Mouse (Mus musculus): ENCODE measurements around the gene Gm14308.
"Not testable (repeated sequence)": the region's sequence is repeated elsewhere in the genome, so short reads cannot be mapped to it uniquely, and the experiment has no call there.

Gm14308 gene

GRCm38 (mm10) chr2:176636244-176636643 lies at the start of gene Gm14308:
Gene Gm14308 (minus strand): TSS chr2:176636344.
- DNase-seq (ENCODE audit: low read depth, low spot score): not testable (repeated sequence)

- DNase-seq (ENCODE audit: low read depth, low spot score): not testable (repeated sequence)
Observed at GRCm38 (mm10) chr2:176670222-176670621, 34.1 kb upstream of the Gm14308 start, which contains the start of gene Zfp973. Gene Zfp973 (plus strand): TSS chr2:176670522.
